Mouse (Mus musculus) myocyte (in vitro differentiated cells): Measurements from ENCODE around the gene Psma4. TPM values are rescaled to one million over a fixed set of nuclear protein-coding genes. Genes with fewer than 3 reads are reported as not detected.
A peak's percentile ranks its signal among the peaks of the same experiment; 100 is the strongest.

Experiments
- H3K27me3 ChIP-seq: one replicate; pipeline ENCODE4 v1.6.1; 2011; ENCODE audit not compliant: control insufficient read depth, insufficient read depth, insufficient read length
- H3K36me3 ChIP-seq: one replicate; pipeline ENCODE4 v1.6.1; 2011; ENCODE audit not compliant: control insufficient read depth, insufficient read depth
- H3K4me2 ChIP-seq: one replicate; pipeline ENCODE4 v1.6.1; 2011; ENCODE audit warnings: low read depth, control low read depth
- H3K4me3 ChIP-seq: one replicate; pipeline ENCODE4 v1.5.1; 2011; ENCODE audit warnings: mild to moderate bottlenecking, control low read depth, moderate library complexity
- H3K79me2 ChIP-seq: one replicate; pipeline ENCODE4 v1.6.1; 2011; ENCODE audit not compliant: control insufficient read depth, insufficient read depth
- H3ac ChIP-seq: one replicate; pipeline ENCODE4 v1.6.1; 2011; ENCODE audit not compliant: control insufficient read depth, insufficient read length
- CEBPB ChIP-seq: IDR thresholded peaks from 2 replicates; pipeline ENCODE4 v1.6.1; 2011; ENCODE audit warnings: mild to moderate bottlenecking, moderate library complexity; ENCODE audit not compliant: poor library complexity, insufficient read depth, severe bottlenecking
- E2F4 ChIP-seq: IDR thresholded peaks from one replicate; pipeline ENCODE4 v1.6.1; 2011; ENCODE audit warnings: mild to moderate bottlenecking, control low read depth, moderate library complexity; ENCODE audit not compliant: insufficient read depth
- MAX ChIP-seq: IDR thresholded peaks from one replicate; pipeline ENCODE4 v1.6.1; 2011; ENCODE audit warnings: low read depth, mild to moderate bottlenecking, control low read depth
- MYOD1 ChIP-seq, 3 experiments: IDR thresholded peaks; one replicate each; pipeline ENCODE4 v1.6.1; 2011; ENCODE audit warnings: control low read depth in 2 of 3, low read depth in 2 of 3, mild to moderate bottlenecking in 2 of 3, moderate library complexity in 1 of 3; ENCODE audit not compliant: insufficient read length in 2 of 3, control insufficient read depth in 1 of 3
- MYOG ChIP-seq, 3 experiments: IDR thresholded peaks; one replicate each; pipeline ENCODE4 v1.6.1; 2011; ENCODE audit warnings: control low read depth in 2 of 3, low read depth in 2 of 3, mild to moderate bottlenecking in 2 of 3; ENCODE audit not compliant: insufficient read length in 2 of 3, control insufficient read depth in 1 of 3, insufficient read depth in 1 of 3
- POLR2A ChIP-seq: IDR thresholded peaks from one replicate; pipeline ENCODE4 v1.6.1; 2011; ENCODE audit warnings: low read depth, mild to moderate bottlenecking, control low read depth, moderate library complexity; ENCODE audit not compliant: insufficient read length
- POLR2AphosphoS2 ChIP-seq: IDR thresholded peaks from one replicate; pipeline ENCODE4 v1.6.1; 2011; ENCODE audit warnings: low read depth, control low read depth; ENCODE audit not compliant: insufficient read length
- REST ChIP-seq: IDR thresholded peaks from one replicate; pipeline ENCODE4 v1.6.1; 2011; ENCODE audit warnings: mild to moderate bottlenecking, control low read depth, moderate library complexity; ENCODE audit not compliant: insufficient read depth, insufficient read length
- SRF ChIP-seq: IDR thresholded peaks from one replicate; pipeline ENCODE4 v1.6.1; 2011; ENCODE audit warnings: low read depth; ENCODE audit not compliant: control insufficient read depth, insufficient read length
- TCF12 ChIP-seq: IDR thresholded peaks from one replicate; pipeline ENCODE4 v1.6.1; 2011; ENCODE audit warnings: mild to moderate bottlenecking, control low read depth; ENCODE audit not compliant: poor library complexity, insufficient read depth, severe bottlenecking
- TCF3 ChIP-seq: IDR thresholded peaks from one replicate; pipeline ENCODE4 v1.6.1; 2011; ENCODE audit warnings: low read depth, control low read depth; ENCODE audit not compliant: insufficient read length
- USF1 ChIP-seq: IDR thresholded peaks from one replicate; pipeline ENCODE4 v1.6.1; 2011; ENCODE audit warnings: low read depth, mild to moderate bottlenecking, control low read depth, moderate library complexity
- polyA plus RNA-seq: library from polyadenylated mRNA; unstranded; fragments of >200 nt; fragmentation: generic; extraction: Trizol; gene quantifications from one replicate; pipeline ENCODE4 v1.2.1, GENCODE M21; 2012; ENCODE audit warnings: missing spikeins

Gene Psma4
- polyA plus RNA-seq, 1 experiment: 166 TPM

- no peak overlapping the region for H3K4me2 ChIP-seq
- H3K27me3 ChIP-seq: no peaks in the 10 kb centered on the region
- no peak overlapping the region for H3ac ChIP-seq
- H3K79me2 ChIP-seq: no peaks in the 10 kb centered on the region
- no peak overlapping the region for H3K4me3 ChIP-seq
- H3K36me3 ChIP-seq: peaks cover 30% of the 10 kb centered on the region
- TF ChIP-seq SRF (no peak), USF1 (no peak), TCF12 (no peak), REST (no peak), MAX (no peak), CEBPB (no peak), MYOD1 (IDR thresholded peaks at IDR 0.05; ENCODE audit: control insufficient read depth in 1 of 3, insufficient read length in 2 of 3, low read depth in 2 of 3) (no peak), MYOG (IDR thresholded peaks at IDR 0.05; ENCODE audit: control insufficient read depth in 1 of 3, insufficient read depth in 1 of 3, insufficient read length in 2 of 3, low read depth in 2 of 3) (no peak), POLR2A (no peak), TCF3 (no peak), POLR2AphosphoS2 (no peak), E2F4 (no peak)
These were observed 10.5 kb downstream of the Psma4 start for GRCm38 (mm10) chr9:54961059-54961458.

DNA sequence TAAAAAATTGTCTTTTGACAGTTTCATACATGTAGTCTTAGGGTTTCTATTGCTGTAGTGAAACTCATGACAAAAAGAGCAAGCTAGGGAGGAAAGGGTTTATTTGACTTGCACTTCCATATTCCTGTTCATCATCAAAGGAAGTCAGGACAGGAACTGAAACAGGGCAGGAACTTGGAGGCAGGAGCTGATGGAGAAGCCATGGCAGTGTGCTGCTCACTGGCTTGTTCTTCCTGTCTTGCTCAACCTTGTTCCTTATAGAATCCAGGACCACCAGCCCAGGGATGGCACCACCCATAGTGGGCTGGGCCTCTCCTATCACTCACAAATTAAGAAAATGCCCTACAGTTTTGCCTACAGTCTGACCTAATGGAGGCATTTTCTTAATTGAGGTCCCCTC is 13.1 kb downstream of the Psma4 start:
- TF ChIP-seq CEBPB (no peak), POLR2AphosphoS2 (no peak), MAX (no peak), MYOD1 (IDR thresholded peaks at IDR 0.05; ENCODE audit: control insufficient read depth in 1 of 3, insufficient read length in 2 of 3, low read depth in 2 of 3) (no peak), USF1 (no peak), MYOG (IDR thresholded peaks at IDR 0.05; ENCODE audit: control insufficient read depth in 1 of 3, insufficient read depth in 1 of 3, insufficient read length in 2 of 3, low read depth in 2 of 3) (no peak), REST (no peak), TCF3 (no peak), TCF12 (no peak), E2F4 (no peak), POLR2A (no peak), SRF (no peak)
- H3K4me2 ChIP-seq: no peak overlapping the region
- H3K4me3 ChIP-seq: no peak overlapping the region
- H3K36me3 ChIP-seq: peaks cover 7% of the 10 kb centered on the region
- H3ac ChIP-seq: no peak overlapping the region
- no peaks in the 10 kb centered on the region for H3K79me2 ChIP-seq
- H3K27me3 ChIP-seq: no peaks in the 10 kb centered on the region

DNA sequence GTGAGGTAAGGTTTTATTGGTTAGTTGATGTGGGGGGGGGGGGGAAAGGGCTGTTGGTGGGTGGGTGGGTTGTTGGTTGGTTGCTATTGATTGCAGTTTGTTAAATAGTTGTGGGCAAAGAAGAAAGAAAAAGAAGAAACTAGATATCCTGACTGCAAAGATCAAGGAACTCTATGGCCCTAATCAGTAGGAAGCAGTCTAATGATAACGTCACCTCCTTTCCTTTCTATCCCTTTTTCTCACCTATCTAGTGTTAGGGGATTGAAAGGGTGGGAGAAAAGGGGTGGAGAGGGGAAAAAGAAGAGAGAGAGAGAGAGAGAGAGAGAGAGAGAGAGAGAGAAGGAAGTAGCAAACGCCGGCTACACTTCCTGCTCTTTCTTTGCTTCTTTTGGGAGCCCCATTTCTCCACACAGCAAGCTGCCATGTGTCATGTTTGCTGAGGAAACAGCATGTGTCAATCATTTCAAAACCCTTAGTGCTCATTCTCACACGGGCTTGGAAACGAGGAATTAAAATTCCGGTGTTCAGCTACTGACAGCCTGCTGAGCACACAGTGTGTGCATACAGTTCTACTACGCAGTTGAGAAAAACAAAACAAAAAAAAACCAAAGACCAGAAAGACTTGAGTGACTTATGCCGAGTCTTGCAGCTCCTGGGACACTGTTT is 19.5 kb downstream of the Psma4 start:
- Histone ChIP-seq H3K79me2 (no peaks in the 10 kb centered on the region), H3K4me3 (no peak overlapping the region), H3K27me3 (peaks cover 6% of the 10 kb centered on the region), H3K36me3 (no peaks in the 10 kb centered on the region), H3K4me2 (no peak overlapping the region), H3ac (no peak overlapping the region)
- TF ChIP-seq POLR2AphosphoS2 (no peak), USF1 (no peak), MYOG (IDR thresholded peaks at IDR 0.05; ENCODE audit: control insufficient read depth in 1 of 3, insufficient read depth in 1 of 3, insufficient read length in 2 of 3, low read depth in 2 of 3) (no peak)

GRCm38 (mm10) chr9:54980674-54981073 is 30.1 kb downstream of the Psma4 start, which contains the start of gene Chrna5:
Chrna5 (plus strand) TSS chr9:54980880.
- Histone ChIP-seq H3K79me2 (no peaks in the 10 kb centered on the region), H3K36me3 (no peaks in the 10 kb centered on the region), H3ac (no peak within 1 kb of the TSS), H3K4me3 (no peak within 1 kb of the TSS), H3K27me3 (peaks cover 32% of the 10 kb centered on the region), H3K4me2 (peak within 1 kb of the TSS; percentile 18)
- TF ChIP-seq POLR2A (no peak), CEBPB (no peak), REST (no peak), TCF3 (no peak), MAX (no peak), SRF (no peak), USF1 (no peak), TCF12 (no peak), E2F4 (no peak), MYOD1 (IDR thresholded peaks at IDR 0.05; ENCODE audit: control insufficient read depth in 1 of 3, insufficient read length in 2 of 3, low read depth in 2 of 3) (no peak), MYOG (IDR thresholded peaks at IDR 0.05; ENCODE audit: control insufficient read depth in 1 of 3, insufficient read depth in 1 of 3, insufficient read length in 2 of 3, low read depth in 2 of 3) (no peak), POLR2AphosphoS2 (no peak)
